Mouse (Mus musculus): ENCODE measurements at regions not wholly inside any gene's neighbourhood (a gene's known extent, or its start where the extent isn't known, plus 50 kb on each side); places are given as distances from the start of the nearest gene placed in this dataset.

GRCm38 (mm10) chr2:92851336-92851735 lies 63.6 kb upstream of the Syt13 start:
- no peak for ATAC-seq (ENCODE audit: poor library complexity, severe bottlenecking)

- ATAC-seq (ENCODE audit: poor library complexity, severe bottlenecking) = no peak
Observed at GRCm38 (mm10) chr2:92853175-92853574, 61.7 kb upstream of the Syt13 start.

- no peak for ATAC-seq (ENCODE audit: poor library complexity, severe bottlenecking)
Observed at GRCm38 (mm10) chr2:92854331-92854730, 60.6 kb upstream of the Syt13 start.

GRCm38 (mm10) chr2:92856047-92856446 lies 58.9 kb upstream of the Syt13 start:
- no peak for ATAC-seq (ENCODE audit: poor library complexity, severe bottlenecking)

- no peak for ATAC-seq (ENCODE audit: poor library complexity, severe bottlenecking)
Observed at GRCm38 (mm10) chr2:92860502-92861197, 54.2 kb upstream of the Syt13 start.

Data from megakaryocyte, adult 5-6 weeks (primary cell).